Mouse (Mus musculus) left cerebral cortex, postnatal 10 days (tissue): Measurements from ENCODE around the gene Olfr1228. TPM values are rescaled to one million over a fixed set of nuclear protein-coding genes. Genes with fewer than 3 reads are reported as not detected.

Experiments
- DNase-seq, 2 experiments: peaks; one replicate each; pipeline ENCODE4 v3.0.0; 2021 to 2022; ENCODE audit warnings: low spot score in 2 of 2, mixed read lengths in 1 of 2; ENCODE audit errors: extremely low spot score in 1 of 2
- intact Hi-C: fragments of 180-260 bp; cut with DNase I; formaldehyde crosslinking; loops from one replicate; pipeline ENCODE4 v1.15.1; 2025
- total RNA-seq, 2 experiments: library from RNA; stranded (reverse); gene quantifications; 2 replicates each; pipeline ENCODE4 v1.2.3; 2021

The Olfr1228 gene
- not detected for total RNA-seq

DNA sequence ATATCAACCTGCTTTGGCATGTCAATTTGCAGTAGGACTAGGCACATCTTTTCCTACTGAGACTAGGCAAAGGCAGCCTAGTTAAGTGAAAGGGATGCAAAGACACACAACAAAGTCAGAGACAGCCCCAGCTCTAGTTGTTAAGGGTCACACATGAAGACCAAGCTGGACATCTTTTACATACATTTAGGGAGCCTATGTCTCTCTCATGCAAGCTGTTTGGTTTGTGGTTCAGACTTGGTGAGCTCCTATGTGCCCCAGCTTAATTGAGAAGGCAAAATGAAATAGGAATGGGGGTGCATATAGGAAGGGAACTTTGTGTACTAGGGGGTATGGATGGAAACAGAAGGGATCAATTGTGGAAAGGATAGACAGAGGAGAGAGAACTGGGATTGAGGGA is at the start of gene Olfr1228:
Olfr1228 (minus strand) TSS at position 101 of the 400 bp plus-strand sequence.
- DNase-seq = no peak
- intact Hi-C loops = no loop called here

DNA sequence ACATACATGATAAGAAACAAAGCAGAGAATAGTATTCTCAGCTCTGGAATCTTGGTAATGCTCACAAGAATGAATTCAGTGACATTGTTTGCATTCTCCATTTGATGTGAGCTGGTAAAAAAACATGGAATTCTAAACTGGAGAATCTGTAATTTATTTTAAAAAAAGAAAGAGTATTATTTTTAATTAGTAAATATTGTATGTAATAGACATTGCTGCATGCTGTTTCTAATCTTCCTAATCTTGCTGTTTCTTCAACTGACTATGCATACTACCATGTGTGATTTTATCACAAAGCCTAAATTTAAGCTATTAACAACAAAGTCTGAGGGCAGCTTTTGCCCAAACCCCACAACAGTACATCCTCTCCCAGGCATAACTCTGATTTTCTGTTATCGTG is 43.3 kb upstream of the Olfr1228 start, which contains the start of gene Olfr1230:
Olfr1230 (minus strand) TSS at position 101 of the 400 bp plus-strand sequence.
- intact Hi-C loops = no loop called here
- DNase-seq = no peak

DNA sequence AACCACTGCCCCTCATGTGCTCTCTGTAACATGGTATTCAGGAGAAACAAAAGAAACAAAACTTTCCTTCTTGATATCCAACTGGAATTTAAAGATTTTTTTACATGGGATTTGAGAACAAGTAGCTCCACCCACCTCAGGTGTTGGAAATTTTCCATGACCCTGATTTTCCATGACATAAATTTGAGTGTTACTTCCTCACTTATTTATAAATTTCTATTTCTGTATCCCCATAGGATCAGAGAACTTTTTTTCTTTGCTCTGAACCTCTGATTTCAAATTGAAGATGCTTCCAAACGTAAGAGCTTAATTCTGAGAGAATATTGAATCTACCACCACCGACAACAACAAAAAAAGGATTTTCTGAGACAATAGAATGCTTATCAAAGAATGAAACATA is 34.1 kb upstream of the Olfr1228 start, which contains the start of gene Olfr1229:
Olfr1229 (minus strand) TSS at position 101 of the 400 bp plus-strand sequence.
- intact Hi-C loops = no loop called here
- no peak for DNase-seq

DNA sequence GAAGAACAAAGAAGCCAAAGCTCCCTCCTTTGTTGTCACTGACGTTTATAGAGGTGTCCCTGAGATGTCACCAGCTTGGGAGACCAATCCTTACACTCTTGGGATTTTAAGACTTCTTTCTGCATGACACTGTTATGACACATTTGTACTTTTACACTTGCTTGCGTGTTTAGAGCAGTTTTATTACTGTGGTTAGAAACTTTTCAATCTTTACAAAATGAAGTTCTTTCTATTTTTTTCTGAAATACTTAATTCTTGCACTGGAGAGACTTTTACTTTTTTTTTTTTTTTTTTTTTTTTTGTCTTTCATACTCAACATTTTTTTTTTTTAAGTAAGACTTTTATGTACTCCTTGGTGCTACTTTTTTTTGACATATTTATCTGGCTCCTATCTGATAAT is 53.9 kb downstream of the Olfr1228 start, which contains the start of gene Olfr1226:
Olfr1226 (minus strand) TSS at position 101 of the 400 bp plus-strand sequence.
- no peak for DNase-seq
- intact Hi-C loops = no loop called here

Other genes with a start within 250 kb of the Olfr1228 start
- not detected for gene Olfr1215, start 247.1 kb downstream of the Olfr1228 start, total RNA-seq
- gene Olfr1216, start 235.7 kb downstream of the Olfr1228 start, total RNA-seq = not detected
- not detected for gene Olfr1217, start 222.0 kb downstream of the Olfr1228 start, total RNA-seq
- not detected for gene Olfr1218, start 192.9 kb downstream of the Olfr1228 start, total RNA-seq
- not detected for gene Olfr1219, start 170.5 kb downstream of the Olfr1228 start, total RNA-seq
- not detected for gene Olfr1220, start 147.2 kb downstream of the Olfr1228 start, total RNA-seq
- not detected for gene Olfr1221, start 136.8 kb downstream of the Olfr1228 start, total RNA-seq
- not detected for gene Olfr1222, start 121.0 kb downstream of the Olfr1228 start, total RNA-seq
- not detected for gene Olfr1223, start 102.5 kb downstream of the Olfr1228 start, total RNA-seq
- gene Olfr1224-ps1, start 90.0 kb downstream of the Olfr1228 start, total RNA-seq = not detected
- not detected for gene Olfr1225, start 79.4 kb downstream of the Olfr1228 start, total RNA-seq
- gene Olfr1226, start 54.0 kb downstream of the Olfr1228 start, total RNA-seq = not detected
- not detected for gene Olfr1229, start 34.0 kb upstream of the Olfr1228 start, total RNA-seq
- not detected for gene Olfr1230, start 43.2 kb upstream of the Olfr1228 start, total RNA-seq
- not detected for gene Olfr1231, start 53.0 kb upstream of the Olfr1228 start, total RNA-seq
- not detected for gene Olfr1232, start 75.6 kb upstream of the Olfr1228 start, total RNA-seq
- not detected for gene Olfr1233, start 88.3 kb upstream of the Olfr1228 start, total RNA-seq
- not detected for gene Olfr1234, start 110.8 kb upstream of the Olfr1228 start, total RNA-seq
- gene Olfr1238, start 155.6 kb upstream of the Olfr1228 start, total RNA-seq = not detected
- not detected for gene Olfr1239, start 166.3 kb upstream of the Olfr1228 start, total RNA-seq
- not detected for gene Olfr1240, start 188.9 kb upstream of the Olfr1228 start, total RNA-seq
- gene Olfr1241, start 233.1 kb upstream of the Olfr1228 start, total RNA-seq = not detected
- not detected for gene Olfr1242, start 244.3 kb upstream of the Olfr1228 start, total RNA-seq